Mouse (Mus musculus) kidney, postnatal 0 days (tissue): ENCODE results near the gene Asb8. TPM values are rescaled to one million over a fixed set of nuclear protein-coding genes. Genes with fewer than 3 reads are reported as not detected.

ENCODE experiments used
- ATAC-seq: fragments of 200-750 bp; cut with Nextera tagmentation; replicated peaks from 2 replicates; pipeline ENCODE4 v1.8.0; 2017; ENCODE audit warnings: low read depth, moderate number of reproducible peaks, moderate TSS enrichment, moderate library complexity; ENCODE audit not compliant: low FRiP score
- DNase-seq: peaks from one replicate; pipeline ENCODE4 v3.0.0-alpha.2; 2016; ENCODE audit warnings: low spot score
- H3K27ac ChIP-seq: fragments of 300-500 bp; sonication (generic); 2 replicates; pipeline ENCODE4 v1.5.1; 2014; ENCODE audit warnings: mild to moderate bottlenecking
- H3K27me3 ChIP-seq: fragments of 300-500 bp; sonication (generic); 2 replicates; pipeline ENCODE4 v1.6.1; 2014; ENCODE audit warnings: low read length, mixed read lengths; ENCODE audit not compliant: insufficient read depth
- H3K36me3 ChIP-seq: fragments of 300-500 bp; sonication (generic); 2 replicates; pipeline ENCODE4 v1.6.1; 2014; ENCODE audit warnings: low read length, mixed read lengths; ENCODE audit not compliant: insufficient read depth
- H3K4me1 ChIP-seq: fragments of 300-500 bp; sonication (generic); replicated peaks from 2 replicates; pipeline ENCODE4 v1.6.1; 2014; ENCODE audit warnings: antibody characterized with exemption, low read length, mixed read lengths; ENCODE audit not compliant: insufficient read depth
- H3K4me2 ChIP-seq: fragments of 300-500 bp; sonication (generic); 2 replicates; pipeline ENCODE4 v1.6.1; 2014; ENCODE audit warnings: mild to moderate bottlenecking, low read length, moderate library complexity, mixed read lengths
- H3K4me3 ChIP-seq: fragments of 300-500 bp; sonication (generic); replicated peaks from 2 replicates; pipeline ENCODE4 v1.5.1; 2014; ENCODE audit warnings: low read depth, low read length
- H3K9ac ChIP-seq: fragments of 300-500 bp; sonication (generic); 2 replicates; pipeline ENCODE4 v1.6.1; 2014; ENCODE audit warnings: low read depth, low read length
- H3K9me3 ChIP-seq: fragments of 300-500 bp; sonication (generic); replicated peaks from 2 replicates; pipeline ENCODE4 v1.6.1; 2016; ENCODE audit warnings: low read length, inconsistent platforms, mixed read lengths
- CTCF ChIP-seq: IDR thresholded peaks from 2 replicates; pipeline ENCODE4 v1.5.1; 2016; ENCODE audit warnings: antibody characterized with exemption, low read depth, mild to moderate bottlenecking, moderate library complexity
- WGBS: fragments of 180-500 bp; shearing (Covaris S2); extraction: QIAGEN DNeasy Blood & Tissue Kit; methylation state at CpG from one replicate; pipeline ENCODE4 v1.1.7; 2014; 5-methylcytosine and 5-hydroxymethylcytosine counted together
- polyA plus RNA-seq: library from polyadenylated mRNA; unstranded; fragments of >200 nt; fragmentation: Nextera tagmentation; extraction: Ambion mirVana; gene quantifications from 2 replicates; pipeline ENCODE4 v1.2.1, GENCODE M21; 2015

Gene Asb8
- polyA plus RNA-seq, 1 experiment from 2014 or later = 49.5 TPM

DNA sequence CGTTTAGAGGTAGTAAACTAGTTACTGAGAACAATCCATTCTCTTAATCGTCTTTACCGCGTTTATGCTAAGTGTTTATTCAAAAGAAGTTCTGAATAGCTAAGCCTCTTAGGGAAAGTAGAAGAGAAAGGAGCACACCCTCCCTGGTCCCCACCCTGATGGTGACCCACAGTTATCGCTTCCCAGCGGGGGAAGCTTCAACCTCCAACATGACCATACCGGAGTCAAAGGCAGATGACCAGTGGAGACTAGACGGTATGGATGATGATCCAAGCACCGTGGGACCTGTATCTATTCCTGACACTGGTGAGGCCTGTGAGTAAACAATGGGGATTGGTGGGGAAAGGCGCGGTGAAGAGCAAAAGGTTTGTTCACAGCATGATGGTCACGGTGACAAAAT lies 70.5 kb downstream of the Asb8 start:
- Histone ChIP-seq H3K9me3 (no peaks in the 10 kb centered on the region), H3K4me1 (peaks cover 9% of the 10 kb centered on the region; the same call in 1 of the 2 replicates), H3K36me3 (no peaks in the 10 kb centered on the region), H3K4me3 (no peak overlapping the region), H3K4me2 (no peak overlapping the region), H3K27ac (no peak overlapping the region), H3K9ac (no peak overlapping the region), H3K27me3 (no peaks in the 10 kb centered on the region)
- no peak for DNase-seq
- ATAC-seq = no peak
- 92% methylated on average over 12 of the region's 12 CpGs for WGBS
- TF ChIP-seq CTCF = no peak

DNA sequence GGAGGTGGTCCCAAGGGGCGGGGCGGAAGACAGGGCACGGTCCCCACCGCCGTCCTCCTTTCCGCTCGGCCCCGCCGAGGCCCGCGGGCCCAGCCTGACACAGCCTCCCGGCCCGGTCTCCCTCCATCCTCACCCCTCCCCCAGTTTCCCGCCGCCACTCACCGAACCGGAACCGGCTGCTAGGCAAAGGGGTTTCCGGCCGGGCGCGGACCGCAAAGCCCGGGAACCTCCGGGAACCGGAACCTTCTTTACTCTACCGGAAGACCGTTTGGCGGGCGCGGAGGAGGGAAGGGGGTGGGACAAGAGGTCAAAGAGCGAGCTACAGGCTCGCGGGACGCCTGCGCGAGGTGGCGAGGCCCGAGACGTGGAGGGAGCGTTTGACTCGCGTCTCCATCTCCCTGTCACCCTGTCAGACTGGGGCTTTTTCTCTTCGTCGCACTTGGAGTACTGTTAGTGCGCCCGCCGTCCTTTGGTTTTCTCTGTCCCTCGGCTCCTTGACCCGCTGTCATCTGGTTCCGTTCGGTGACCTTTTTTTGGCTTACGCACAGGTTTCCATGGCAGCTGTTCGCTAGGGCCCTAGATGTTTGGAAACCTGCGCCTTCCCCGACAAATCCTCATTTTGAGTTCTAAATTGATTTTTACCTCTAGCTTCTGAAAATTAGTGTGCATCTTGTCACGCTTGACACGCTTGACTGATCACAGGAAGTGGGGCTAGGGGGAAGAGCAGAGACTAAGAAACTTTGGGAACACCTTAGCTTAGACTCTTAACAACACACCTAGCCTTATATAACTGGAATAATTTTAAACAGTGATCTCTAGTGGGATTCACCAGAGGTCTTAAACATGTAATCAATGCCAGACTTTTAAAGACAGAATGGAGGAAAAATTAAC lies 72.1 kb downstream of the Asb8 start, which contains the start of gene Senp1:
Senp1 (minus strand) TSS at position 624 of the 891 bp plus-strand sequence.
- Histone ChIP-seq H3K9ac (peak within 1 kb of the TSS; percentile 94), H3K27me3 (no peaks in the 10 kb centered on the region), H3K9me3 (no peaks in the 10 kb centered on the region), H3K4me1 (peaks cover 9% of the 10 kb centered on the region; the same call in 1 of the 2 replicates), H3K4me2 (peak within 1 kb of the TSS; percentile 77), H3K36me3 (no peaks in the 10 kb centered on the region), H3K27ac (peak within 1 kb of the TSS; percentile 98), H3K4me3 (peak within 1 kb of the TSS; percentile 96)
- DNase-seq (peak; percentile 94), ATAC-seq (peak; percentile 92)
- under 1% methylated on average over 53 of the region's 58 CpGs for WGBS
- no peak for TF ChIP-seq CTCF

DNA sequence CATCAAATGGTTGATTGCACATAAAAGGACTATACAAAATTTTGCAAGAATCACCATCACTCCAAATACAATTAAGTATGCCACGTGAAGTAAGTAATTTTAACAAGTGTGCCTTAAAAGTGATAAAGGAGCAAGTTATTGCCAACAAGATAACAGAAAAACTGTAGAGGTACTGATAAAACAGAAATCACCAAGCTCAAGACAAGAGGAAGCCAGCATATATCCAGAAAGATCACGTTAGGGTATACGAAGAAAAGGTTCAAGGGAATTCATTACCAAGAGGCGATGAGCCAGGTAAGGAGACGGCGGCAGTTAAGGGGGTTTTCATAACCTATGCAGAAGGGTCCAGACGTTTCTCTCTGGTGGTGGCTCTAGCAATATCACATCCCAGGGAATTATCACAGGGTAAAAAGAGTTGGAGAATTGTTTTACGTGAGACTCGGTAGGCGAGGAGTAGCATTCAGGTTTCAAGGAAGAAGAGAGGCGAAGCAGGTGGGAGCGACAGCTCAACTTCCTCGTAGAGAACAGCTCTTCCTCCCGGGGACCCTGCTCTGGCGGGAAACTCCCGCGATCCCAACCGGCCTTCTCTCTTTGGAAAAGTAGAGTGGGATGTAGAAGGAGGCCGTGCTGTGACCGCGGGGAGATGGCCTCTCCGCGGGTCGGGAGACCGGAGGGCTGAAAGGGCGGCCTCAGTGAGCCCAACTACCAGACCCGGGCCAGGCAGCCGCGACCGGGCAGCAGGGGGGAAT lies 72.9 kb downstream of the Asb8 start, which contains the start of gene Pfkm:
Pfkm (plus strand) TSS at position 218 of the 749 bp plus-strand sequence.
- H3K4me1 ChIP-seq = peaks cover 9% of the 10 kb centered on the region; the same call in 1 of the 2 replicates
- TF ChIP-seq CTCF = no peak
- no peak for DNase-seq
- peak within 1 kb of the TSS; percentile 98 for H3K27ac ChIP-seq
- under 1% methylated on average over 28 of the region's 30 CpGs for WGBS
- peak within 1 kb of the TSS; percentile 96 for H3K4me3 ChIP-seq
- H3K9me3 ChIP-seq = no peaks in the 10 kb centered on the region
- H3K36me3 ChIP-seq = no peaks in the 10 kb centered on the region
- no peaks in the 10 kb centered on the region for H3K27me3 ChIP-seq
- peak within 1 kb of the TSS; percentile 77 for H3K4me2 ChIP-seq
- H3K9ac ChIP-seq = peak within 1 kb of the TSS; percentile 94
- ATAC-seq = no peak

DNA sequence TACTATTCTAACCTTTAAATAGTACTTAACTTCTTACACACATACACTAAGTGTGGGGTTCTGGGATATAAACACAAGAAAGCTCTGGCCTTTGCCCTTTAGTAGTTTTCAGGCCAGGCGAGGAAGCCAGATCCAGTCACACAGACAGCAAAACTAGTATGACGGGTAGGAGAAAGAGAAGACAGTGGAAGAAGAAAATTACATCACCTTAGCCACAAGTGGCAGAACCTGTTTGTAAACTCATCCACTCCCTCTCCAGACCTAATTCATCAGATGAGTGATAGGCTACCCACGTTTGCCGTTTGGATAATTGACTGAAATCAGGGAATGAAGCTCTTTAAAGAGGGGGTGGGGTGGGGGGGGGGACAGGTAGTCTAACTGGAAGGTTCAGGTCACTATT lies 73.6 kb downstream of the Asb8 start:
- DNase-seq = no peak
- Histone ChIP-seq H3K4me1 (peaks cover 9% of the 10 kb centered on the region; the same call in 1 of the 2 replicates), H3K4me3 (peak overlapping the region; percentile 96), H3K36me3 (no peaks in the 10 kb centered on the region), H3K4me2 (peak overlapping the region; percentile 77), H3K27ac (no peak overlapping the region), H3K27me3 (no peaks in the 10 kb centered on the region), H3K9me3 (no peaks in the 10 kb centered on the region), H3K9ac (no peak overlapping the region; the same call in 1 of the 2 replicates)
- no peak for TF ChIP-seq CTCF
- ATAC-seq = no peak
- 13% methylated on average over 4 of the region's 4 CpGs for WGBS

DNA sequence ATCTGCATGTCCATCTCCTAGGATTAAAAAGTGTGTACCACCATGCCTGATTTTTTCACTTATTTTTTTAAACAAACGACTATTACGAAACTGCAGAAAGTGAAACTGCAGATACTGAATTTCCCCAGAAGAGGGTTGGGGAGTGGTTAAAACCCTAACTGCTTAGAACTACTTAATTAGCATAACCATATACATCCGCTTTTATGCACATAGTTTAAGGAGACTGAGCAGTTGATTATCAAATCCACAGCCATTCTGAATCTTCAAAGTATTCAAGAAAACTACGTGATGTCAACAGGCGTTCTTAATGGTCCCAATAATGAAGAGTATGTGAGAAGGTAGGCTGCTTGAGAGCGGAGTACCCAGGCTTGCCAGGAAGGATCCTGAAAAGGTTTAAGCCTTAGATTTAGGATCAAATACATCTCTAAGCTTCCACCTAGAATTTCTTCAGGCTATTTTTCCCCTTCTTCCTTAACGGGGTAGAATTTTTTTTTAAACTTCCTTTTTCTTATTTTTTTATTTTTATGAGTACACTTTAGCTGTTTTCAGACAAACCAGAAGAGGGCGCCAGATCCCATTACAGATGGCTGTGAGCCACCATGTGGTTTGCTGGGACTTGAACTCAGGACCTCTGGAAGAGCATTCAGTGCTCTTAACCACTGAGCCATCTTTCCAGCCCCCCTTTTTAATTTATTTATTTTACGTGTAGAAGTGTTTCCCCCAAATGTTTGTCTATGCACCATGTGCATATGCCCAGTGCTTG lies 75.8 kb downstream of the Asb8 start:
- ATAC-seq (no peak), DNase-seq (peak; percentile 62)
- H3K9ac ChIP-seq = no peak overlapping the region
- TF ChIP-seq CTCF = peak; percentile 82
- H3K4me1 ChIP-seq = peaks cover 9% of the 10 kb centered on the region; the same call in 1 of the 2 replicates
- no peak overlapping the region for H3K27ac ChIP-seq
- no peak overlapping the region for H3K4me2 ChIP-seq
- H3K27me3 ChIP-seq = no peaks in the 10 kb centered on the region
- H3K9me3 ChIP-seq = no peaks in the 10 kb centered on the region
- WGBS = 74% methylated on average over 9 of the region's 9 CpGs
- H3K36me3 ChIP-seq = peaks cover 9% of the 10 kb centered on the region; the same call in 1 of the 2 replicates
- H3K4me3 ChIP-seq = no peak overlapping the region

DNA sequence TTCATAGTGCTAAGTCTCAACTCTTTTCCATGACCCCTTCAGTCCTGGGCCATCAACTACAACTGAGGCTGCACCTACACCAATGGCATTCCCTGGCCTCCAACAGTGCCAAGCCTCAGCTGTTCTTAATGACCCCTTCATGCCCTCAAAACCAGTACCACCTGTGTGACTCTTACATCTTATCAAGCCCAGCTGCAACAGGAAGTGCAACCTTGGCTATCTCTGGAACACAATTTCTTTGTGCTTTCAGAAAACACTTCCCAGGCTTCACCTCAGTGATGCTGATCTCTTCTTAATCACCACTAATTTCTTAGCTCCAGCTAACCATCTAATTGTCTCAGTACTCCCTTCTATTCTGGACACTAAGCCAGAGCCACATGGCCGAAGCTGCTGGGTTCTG lies 76.5 kb downstream of the Asb8 start:
- no peak for ATAC-seq
- 92% methylated on average over 1 of the region's 1 CpGs for WGBS

More for the DNA sequence above, 76.5 kb downstream of the Asb8 start:
- Histone ChIP-seq H3K27ac (no peak overlapping the region), H3K4me1 (peaks cover 7% of the 10 kb centered on the region; the same call in 1 of the 2 replicates), H3K9ac (no peak overlapping the region), H3K4me3 (no peak overlapping the region), H3K9me3 (no peaks in the 10 kb centered on the region), H3K36me3 (peaks cover 14% of the 10 kb centered on the region; the same call in 1 of the 2 replicates), H3K4me2 (no peak overlapping the region), H3K27me3 (no peaks in the 10 kb centered on the region)
- TF ChIP-seq CTCF = no peak
- no peak for DNase-seq

Other genes with a start within 250 kb of the Asb8 start
- 55.0 and 58.3 TPM in 2 replicates for gene Tmem106c, start 201.4 kb downstream of the Asb8 start, polyA plus RNA-seq
- 14.8 and 16.4 TPM in 2 replicates for gene Col2a1, start 160.9 kb downstream of the Asb8 start, polyA plus RNA-seq
- gene Pfkm, start 73.0 kb downstream of the Asb8 start, polyA plus RNA-seq = 34.2 and 35.3 TPM in 2 replicates
- gene Senp1, start 71.9 kb downstream of the Asb8 start, polyA plus RNA-seq = 17.1 and 17.9 TPM in 2 replicates
- 1.3 and 1.7 TPM in 2 replicates for gene Ccdc184, start 1.5 kb upstream of the Asb8 start, polyA plus RNA-seq
- not detected in 2 replicates for gene Olfr288, start 29.9 kb upstream of the Asb8 start, polyA plus RNA-seq
- gene Gm44579, start 55.4 kb upstream of the Asb8 start, polyA plus RNA-seq = not detected in 2 replicates
- not detected in 2 replicates for gene Olfr287, start 55.4 kb upstream of the Asb8 start, polyA plus RNA-seq
- not detected in 2 replicates for gene Olfr286, start 68.8 kb upstream of the Asb8 start, polyA plus RNA-seq
- not detected in 2 replicates for gene H1fnt, start 91.7 kb upstream of the Asb8 start, polyA plus RNA-seq
- gene Zfp641, start 130.5 kb upstream of the Asb8 start, polyA plus RNA-seq = 1.6 and 1.9 TPM in 2 replicates
- not detected in 2 replicates for gene Olfr285, start 151.7 kb upstream of the Asb8 start, polyA plus RNA-seq
- not detected in 2 replicates for gene Olfr284, start 175.4 kb upstream of the Asb8 start, polyA plus RNA-seq
- gene Olfr283, start 215.3 kb upstream of the Asb8 start, polyA plus RNA-seq = not detected in 2 replicates